18 mouse cellular contexts compared by ENCODE assay signal in genomic region chr8:126626415-126626814, GRCm38 (mm10).
"Had no signal": no experiment of that assay in that cellular context is flagged by ENCODE, and none has a peak within 500 bp of the region (broad histone marks: within the 10 kb centered on the region; RNA-seq: fewer than 3 reads in every experiment).

No protein-coding gene starts in this region.

- H3K9ac ChIP-seq: liver, embryonic 13.5 days; midbrain, embryonic 13.5 days; neural tube, embryonic 13.5 days had no signal

- DNase-seq: kidney, adult 18-20 months; kidney, adult 9 months; kidney, postnatal 25 days; layer of hippocampus, postnatal 36 days; liver, embryonic 13.5 days; lung, adult 2 months; lung, postnatal 14 days; lung, postnatal 4 days; retina, postnatal 1 day; thymus, adult 18-20 months; thymus, postnatal 14 days had no signal

- H3K36me3 ChIP-seq: liver, embryonic 13.5 days; midbrain, embryonic 10.5 days; midbrain, embryonic 13.5 days; neural tube, embryonic 13.5 days had no signal

- H3K4me2 ChIP-seq: liver, embryonic 13.5 days; midbrain, embryonic 13.5 days; neural tube, embryonic 13.5 days had no signal

- H3K4me3 ChIP-seq: left cerebral cortex, adult 2 months; liver, embryonic 13.5 days; midbrain, embryonic 10.5 days; midbrain, embryonic 13.5 days; myocyte; neural tube, embryonic 13.5 days had no signal

- H3K27ac ChIP-seq: kidney, postnatal 0 days; left cerebral cortex, adult 2 months; liver, embryonic 13.5 days; midbrain, embryonic 10.5 days; midbrain, embryonic 13.5 days; neural tube, embryonic 13.5 days had no signal

- ATAC-seq: midbrain, embryonic 13.5 days; midbrain, embryonic 16.5 days had no signal

- H3K4me1 ChIP-seq: midbrain, embryonic 10.5 days; midbrain, embryonic 13.5 days; neural tube, embryonic 13.5 days had no signal

- H3K27me3 ChIP-seq: liver, embryonic 13.5 days; midbrain, embryonic 13.5 days; neural tube, embryonic 13.5 days had no signal
